Mouse (Mus musculus): ENCODE measurements around the gene BC107364. TPM values are rescaled to one million over a fixed set of nuclear protein-coding genes. Genes with fewer than 3 reads are reported as not detected.
A peak's percentile ranks its signal among the peaks of the same experiment; 100 is the strongest.
"Not testable (repeated sequence)": the region's sequence is repeated elsewhere in the genome, so short reads cannot be mapped to it uniquely, and the experiment has no call there.

BC107364 gene
- polyA plus RNA-seq (2014; fragmentation: Nextera tagmentation; extraction: Ambion mirVana), result not detected in 2 replicates

- H3K36me3 ChIP-seq (ENCODE audit: control insufficient read depth, insufficient read depth, low read length); H3K9ac ChIP-seq (replicated peaks; ENCODE audit: low read length); H3K9me3 ChIP-seq (ENCODE audit: control insufficient read depth, low read length); H3K27ac ChIP-seq (replicated peaks; ENCODE audit: low read depth, low read length); H3K4me2 ChIP-seq (ENCODE audit: low read length); DNase-seq; H3K4me3 ChIP-seq (replicated peaks; ENCODE audit: low read depth, low read length); H3K4me1 ChIP-seq (ENCODE audit: control insufficient read depth, insufficient read depth, low read length): not testable (repeated sequence)
- peak; percentile 25 for ATAC-seq (ENCODE audit: low FRiP score, low TSS enrichment)
- H3K27me3 ChIP-seq (ENCODE audit: control insufficient read depth, insufficient read depth, low read length), result peaks cover 11% of the 10 kb centered on the region
- no CpG with 5 or more reads among the region's 48 CpGs for WGBS
Observed at GRCm38 (mm10) chr3:96452262-96452661, at the start of gene BC107364. Gene BC107364, minus strand, starts transcription at chr3:96452306.

GRCm38 (mm10) chr3:96501391-96502115 lies 49.4 kb upstream of the BC107364 start:
- DNase-seq (peak; percentile 95), ATAC-seq (ENCODE audit: low FRiP score, low TSS enrichment) (peak; percentile 80)
- peak overlapping the region; percentile 64 for H3K4me3 ChIP-seq (replicated peaks; ENCODE audit: low read depth, low read length)
- no peaks in the 10 kb centered on the region for H3K9me3 ChIP-seq (ENCODE audit: control insufficient read depth, low read length)
- no peaks in the 10 kb centered on the region for H3K27me3 ChIP-seq (ENCODE audit: control insufficient read depth, insufficient read depth, low read length)
- no peak overlapping the region for H3K27ac ChIP-seq (replicated peaks; ENCODE audit: low read depth, low read length)
- H3K4me2 ChIP-seq (ENCODE audit: low read length), result peak overlapping the region; percentile 98
- no peaks in the 10 kb centered on the region for H3K36me3 ChIP-seq (ENCODE audit: control insufficient read depth, insufficient read depth, low read length)
- no peaks in the 10 kb centered on the region for H3K4me1 ChIP-seq (ENCODE audit: control insufficient read depth, insufficient read depth, low read length)
- under 1% methylated on average over 32 of the region's 32 CpGs for WGBS
- peak overlapping the region; percentile 42; the same call in 1 of the 2 replicates for H3K9ac ChIP-seq (replicated peaks; ENCODE audit: low read length)

- peak overlapping the region; percentile 64 for H3K4me3 ChIP-seq (replicated peaks; ENCODE audit: low read depth, low read length)
- H3K27me3 ChIP-seq (ENCODE audit: control insufficient read depth, insufficient read depth, low read length), result no peaks in the 10 kb centered on the region
- no peaks in the 10 kb centered on the region for H3K4me1 ChIP-seq (ENCODE audit: control insufficient read depth, insufficient read depth, low read length)
- peak overlapping the region; percentile 83 for H3K27ac ChIP-seq (replicated peaks; ENCODE audit: low read depth, low read length)
- peak overlapping the region; percentile 98 for H3K4me2 ChIP-seq (ENCODE audit: low read length)
- H3K9me3 ChIP-seq (ENCODE audit: control insufficient read depth, low read length), result no peaks in the 10 kb centered on the region
- DNase-seq, result peak; percentile 93
- H3K9ac ChIP-seq (replicated peaks; ENCODE audit: low read length), result peak overlapping the region; percentile 66
- ATAC-seq (ENCODE audit: low FRiP score, low TSS enrichment), result peak; percentile 83
- WGBS, result under 1% methylated on average over 19 of the region's 19 CpGs
- no peaks in the 10 kb centered on the region for H3K36me3 ChIP-seq (ENCODE audit: control insufficient read depth, insufficient read depth, low read length)
Observed at GRCm38 (mm10) chr3:96500691-96501265, 48.7 kb upstream of the BC107364 start.

- no peaks in the 10 kb centered on the region for H3K36me3 ChIP-seq (ENCODE audit: control insufficient read depth, insufficient read depth, low read length)
- peak overlapping the region; percentile 66 for H3K9ac ChIP-seq (replicated peaks; ENCODE audit: low read length)
- H3K4me1 ChIP-seq (ENCODE audit: control insufficient read depth, insufficient read depth, low read length), result no peaks in the 10 kb centered on the region
- DNase-seq (peak; percentile 95), ATAC-seq (ENCODE audit: low FRiP score, low TSS enrichment) (peak; percentile 78)
- WGBS, result 0% methylated on average over 17 of the region's 17 CpGs
- peak overlapping the region; percentile 98 for H3K4me2 ChIP-seq (ENCODE audit: low read length)
- H3K27ac ChIP-seq (replicated peaks; ENCODE audit: low read depth, low read length), result peak overlapping the region; percentile 83
- no peaks in the 10 kb centered on the region for H3K27me3 ChIP-seq (ENCODE audit: control insufficient read depth, insufficient read depth, low read length)
- peak overlapping the region; percentile 64 for H3K4me3 ChIP-seq (replicated peaks; ENCODE audit: low read depth, low read length)
- no peaks in the 10 kb centered on the region for H3K9me3 ChIP-seq (ENCODE audit: control insufficient read depth, low read length)
Observed at GRCm38 (mm10) chr3:96500289-96500621, 48.1 kb upstream of the BC107364 start.

- Histone ChIP-seq H3K27ac (replicated peaks; ENCODE audit: low read depth, low read length) (peak overlapping the region; percentile 62), H3K27me3 (ENCODE audit: control insufficient read depth, insufficient read depth, low read length) (no peaks in the 10 kb centered on the region), H3K4me3 (replicated peaks; ENCODE audit: low read depth, low read length) (peak overlapping the region; percentile 64), H3K9ac (replicated peaks; ENCODE audit: low read length) (peak overlapping the region; percentile 58), H3K36me3 (ENCODE audit: control insufficient read depth, insufficient read depth, low read length) (no peaks in the 10 kb centered on the region), H3K4me1 (ENCODE audit: control insufficient read depth, insufficient read depth, low read length) (no peaks in the 10 kb centered on the region), H3K4me2 (ENCODE audit: low read length) (peak overlapping the region; percentile 98), H3K9me3 (ENCODE audit: control insufficient read depth, low read length) (no peaks in the 10 kb centered on the region)
- whole genome bisulfite sequencing, result under 1% methylated on average over 36 of the region's 36 CpGs
- ATAC-seq (ENCODE audit: low FRiP score, low TSS enrichment), result peak; percentile 55
- peak; percentile 91 for DNase-seq
Observed at GRCm38 (mm10) chr3:96499481-96500288, 47.6 kb upstream of the BC107364 start.

- H3K27ac ChIP-seq (replicated peaks; ENCODE audit: low read depth, low read length), result no peak overlapping the region
- H3K9me3 ChIP-seq (ENCODE audit: control insufficient read depth, low read length), result no peaks in the 10 kb centered on the region
- peak overlapping the region; percentile 64 for H3K4me3 ChIP-seq (replicated peaks; ENCODE audit: low read depth, low read length)
- H3K36me3 ChIP-seq (ENCODE audit: control insufficient read depth, insufficient read depth, low read length), result no peaks in the 10 kb centered on the region
- ATAC-seq (ENCODE audit: low FRiP score, low TSS enrichment), result no peak
- no peaks in the 10 kb centered on the region for H3K27me3 ChIP-seq (ENCODE audit: control insufficient read depth, insufficient read depth, low read length)
- WGBS, result 80% methylated on average over 4 of the region's 4 CpGs
- DNase-seq, result no peak
- H3K4me2 ChIP-seq (ENCODE audit: low read length), result peak overlapping the region; percentile 98
- H3K4me1 ChIP-seq (ENCODE audit: control insufficient read depth, insufficient read depth, low read length), result no peaks in the 10 kb centered on the region
- H3K9ac ChIP-seq (replicated peaks; ENCODE audit: low read length), result no peak overlapping the region
Observed at GRCm38 (mm10) chr3:96498476-96499245, 46.6 kb upstream of the BC107364 start.

- peak overlapping the region; percentile 41 for H3K4me3 ChIP-seq (replicated peaks; ENCODE audit: low read depth, low read length)
- H3K4me2 ChIP-seq (ENCODE audit: low read length), result peak overlapping the region; percentile 65
- no peak overlapping the region for H3K27ac ChIP-seq (replicated peaks; ENCODE audit: low read depth, low read length)
- no peaks in the 10 kb centered on the region for H3K36me3 ChIP-seq (ENCODE audit: control insufficient read depth, insufficient read depth, low read length)
- no peak overlapping the region for H3K9ac ChIP-seq (replicated peaks; ENCODE audit: low read length)
- H3K4me1 ChIP-seq (ENCODE audit: control insufficient read depth, insufficient read depth, low read length), result no peaks in the 10 kb centered on the region
- no peaks in the 10 kb centered on the region for H3K9me3 ChIP-seq (ENCODE audit: control insufficient read depth, low read length)
- ATAC-seq (ENCODE audit: low FRiP score, low TSS enrichment), result 0 out of 2 replicates have a peak, but pooled peaks have one; percentile 22
- WGBS, result under 1% methylated on average over 19 of the region's 19 CpGs
- peak; percentile 85 for DNase-seq
- no peaks in the 10 kb centered on the region for H3K27me3 ChIP-seq (ENCODE audit: control insufficient read depth, insufficient read depth, low read length)
Observed at GRCm38 (mm10) chr3:96497451-96498028, 45.4 kb upstream of the BC107364 start.
